Mouse (Mus musculus) forebrain, postnatal 0 days (tissue): ENCODE measurements at regions not wholly inside any gene's neighbourhood (a gene's known extent, or its start where the extent isn't known, plus 50 kb on each side); places are given as distances from the start of the nearest gene placed in this dataset.

Source experiments
- ATAC-seq: fragments of 200-750 bp; cut with Nextera tagmentation; 2 replicates; pipeline ENCODE4 v1.8.0; 2017; ENCODE audit warnings: mild to moderate bottlenecking, moderate library complexity
- DNase-seq: peaks from one replicate; pipeline ENCODE4 v3.0.0-alpha.2; 2015
- H3K27ac ChIP-seq: fragments of 300-500 bp; sonication (generic); 2 replicates; pipeline ENCODE4 v1.5.1; 2014; ENCODE audit warnings: low read depth, mild to moderate bottlenecking, antibody characterized with exemption, low read length, moderate library complexity, mixed read lengths
- H3K27me3 ChIP-seq: fragments of 300-500 bp; sonication (generic); 2 replicates; pipeline ENCODE4 v1.6.1; 2014; ENCODE audit warnings: mild to moderate bottlenecking, low read length, mixed read lengths; ENCODE audit not compliant: insufficient read depth
- H3K36me3 ChIP-seq: fragments of 300-500 bp; sonication (generic); 2 replicates; pipeline ENCODE4 v1.6.1; 2014; ENCODE audit warnings: mild to moderate bottlenecking, moderate library complexity; ENCODE audit not compliant: insufficient read depth
- H3K4me1 ChIP-seq: fragments of 300-500 bp; sonication (generic); 2 replicates; pipeline ENCODE4 v1.6.1; 2014; ENCODE audit warnings: antibody characterized with exemption; ENCODE audit not compliant: insufficient read depth
- H3K4me2 ChIP-seq: fragments of 300-500 bp; sonication (generic); 2 replicates; pipeline ENCODE4 v1.6.1; 2014; ENCODE audit warnings: low read depth, mild to moderate bottlenecking, moderate library complexity
- H3K4me3 ChIP-seq: fragments of 300-500 bp; sonication (generic); 2 replicates; pipeline ENCODE4 v1.5.1; 2014; ENCODE audit warnings: low read depth, low read length, mixed read lengths
- H3K9ac ChIP-seq: fragments of 300-500 bp; sonication (generic); 2 replicates; pipeline ENCODE4 v1.6.1; 2014; ENCODE audit warnings: mild to moderate bottlenecking
- H3K9me3 ChIP-seq: fragments of 300-500 bp; sonication (generic); 2 replicates; pipeline ENCODE4 v1.6.1; 2016; ENCODE audit warnings: low read length
- CTCF ChIP-seq: sonication (generic); IDR thresholded peaks from 2 replicates; pipeline ENCODE4 v1.5.1; 2016; ENCODE audit warnings: antibody characterized with exemption, control low read depth, low read depth
- WGBS: fragments of 180-500 bp; shearing (Covaris S2); extraction: QIAGEN DNeasy Blood & Tissue Kit; methylation state at CpG from one replicate; pipeline ENCODE4 v1.1.7; 2014; 5-methylcytosine and 5-hydroxymethylcytosine counted together

DNA sequence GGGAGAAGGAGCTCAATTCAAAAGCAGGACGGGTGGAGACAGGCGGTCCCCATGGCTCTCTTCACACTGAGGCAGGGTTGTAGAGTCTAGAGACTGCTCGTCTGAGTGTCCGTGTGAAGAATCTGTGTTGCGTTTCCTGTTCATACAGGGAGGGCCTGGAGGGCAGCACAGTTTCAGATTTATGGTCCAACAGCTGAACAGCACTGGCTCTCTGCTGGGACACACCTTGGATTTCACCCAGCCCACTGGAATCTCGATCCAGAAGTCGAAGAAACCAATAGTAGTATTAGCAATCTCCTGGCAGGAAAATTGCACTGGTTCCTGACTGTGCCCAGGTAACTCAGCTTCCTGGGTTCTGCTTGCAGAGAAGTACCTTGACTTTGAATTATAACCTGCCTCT lies 345.6 kb upstream of the Tnp1 start:
- WGBS: 93% methylated on average over 7 of the region's 7 CpGs
- Histone ChIP-seq H3K27ac (no peak overlapping the region), H3K36me3 (no peaks in the 10 kb centered on the region), H3K4me3 (no peak overlapping the region), H3K9me3 (no peaks in the 10 kb centered on the region), H3K27me3 (no peaks in the 10 kb centered on the region), H3K9ac (no peak overlapping the region), H3K4me2 (no peak overlapping the region), H3K4me1 (no peaks in the 10 kb centered on the region)
- DNase-seq (no peak), ATAC-seq (no peak)
- no peak for TF ChIP-seq CTCF

DNA sequence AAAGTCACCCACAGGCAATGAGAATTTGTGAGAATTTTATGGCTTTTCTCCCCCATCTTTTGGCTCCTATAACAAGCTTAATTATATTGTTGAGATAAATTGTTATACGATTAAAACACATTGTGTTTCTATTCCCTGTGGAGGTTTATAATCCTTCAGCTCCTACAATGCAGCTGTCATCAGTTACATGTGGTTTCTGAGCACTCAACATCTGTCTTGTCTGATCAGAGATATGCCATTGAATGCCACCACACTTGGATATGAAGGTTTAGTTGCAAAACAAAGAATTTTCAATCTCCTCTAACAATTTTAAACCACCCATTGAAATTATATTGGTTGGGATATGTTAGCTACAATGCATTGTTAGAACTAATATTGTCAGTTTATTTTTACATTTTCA lies 338.7 kb upstream of the Tnp1 start:
- Histone ChIP-seq H3K27ac (no peak overlapping the region), H3K4me3 (no peak overlapping the region)
- ATAC-seq: no peak

GRCm38 (mm10) chr1:73348476-73348875 lies 332.8 kb upstream of the Tnp1 start:
- H3K4me2 ChIP-seq: no peak overlapping the region
- H3K9me3 ChIP-seq: no peaks in the 10 kb centered on the region
- no peaks in the 10 kb centered on the region for H3K36me3 ChIP-seq
- H3K4me3 ChIP-seq: no peak overlapping the region
- no peaks in the 10 kb centered on the region for H3K4me1 ChIP-seq
- no peak overlapping the region for H3K9ac ChIP-seq
- no peaks in the 10 kb centered on the region for H3K27me3 ChIP-seq
- no peak for DNase-seq
- no peak for ATAC-seq
- no peak for TF ChIP-seq CTCF
- no peak overlapping the region for H3K27ac ChIP-seq
- WGBS: 72% methylated on average over 6 of the region's 6 CpGs

More for the DNA sequence above, 338.7 kb upstream of the Tnp1 start:
- H3K9me3 ChIP-seq: no peaks in the 10 kb centered on the region
- DNase-seq: no peak
- H3K4me2 ChIP-seq: no peak overlapping the region
- no peak overlapping the region for H3K9ac ChIP-seq
- TF ChIP-seq CTCF: no peak
- no peaks in the 10 kb centered on the region for H3K36me3 ChIP-seq
- H3K27me3 ChIP-seq: no peaks in the 10 kb centered on the region
- no peaks in the 10 kb centered on the region for H3K4me1 ChIP-seq
- WGBS: 89% methylated on average over 1 of the region's 1 CpGs

DNA sequence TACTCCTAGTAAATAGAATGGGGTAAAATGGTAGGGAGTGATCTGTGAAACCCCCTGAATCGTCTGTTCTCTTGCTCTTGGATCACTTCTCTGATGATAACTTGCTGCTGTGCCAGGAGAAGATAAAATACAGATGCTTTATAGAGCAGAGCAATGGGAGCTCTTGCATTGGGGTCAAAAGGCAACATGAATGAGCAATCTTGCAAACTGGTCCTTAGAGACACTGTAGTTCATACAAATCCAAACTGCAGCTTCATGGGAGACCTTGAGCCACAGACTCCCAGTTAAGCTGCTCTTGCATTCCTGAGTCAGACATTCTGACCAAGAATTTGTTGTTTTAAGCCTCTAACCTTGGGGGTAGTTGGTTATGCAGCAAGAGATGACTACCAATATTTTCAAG lies 328.9 kb upstream of the Tnp1 start:
- Histone ChIP-seq H3K9me3 (no peaks in the 10 kb centered on the region), H3K27ac (no peak overlapping the region), H3K4me3 (no peak overlapping the region), H3K27me3 (no peaks in the 10 kb centered on the region), H3K36me3 (no peaks in the 10 kb centered on the region), H3K9ac (no peak overlapping the region), H3K4me1 (no peaks in the 10 kb centered on the region), H3K4me2 (no peak overlapping the region)
- ATAC-seq (no peak), DNase-seq (no peak)
- WGBS: 78% methylated on average over 1 of the region's 1 CpGs
- TF ChIP-seq CTCF: no peak

GRCm38 (mm10) chr1:73341911-73342310 lies 326.2 kb upstream of the Tnp1 start:
- H3K4me2 ChIP-seq: no peak overlapping the region
- H3K9me3 ChIP-seq: no peaks in the 10 kb centered on the region
- ATAC-seq (no peak), DNase-seq (no peak)
- no peak overlapping the region for H3K9ac ChIP-seq
- no peak overlapping the region for H3K4me3 ChIP-seq
- H3K4me1 ChIP-seq: no peaks in the 10 kb centered on the region
- H3K27me3 ChIP-seq: no peaks in the 10 kb centered on the region
- 78% methylated on average over 5 of the region's 5 CpGs for WGBS
- no peak overlapping the region for H3K27ac ChIP-seq
- H3K36me3 ChIP-seq: no peaks in the 10 kb centered on the region
- TF ChIP-seq CTCF: no peak

DNA sequence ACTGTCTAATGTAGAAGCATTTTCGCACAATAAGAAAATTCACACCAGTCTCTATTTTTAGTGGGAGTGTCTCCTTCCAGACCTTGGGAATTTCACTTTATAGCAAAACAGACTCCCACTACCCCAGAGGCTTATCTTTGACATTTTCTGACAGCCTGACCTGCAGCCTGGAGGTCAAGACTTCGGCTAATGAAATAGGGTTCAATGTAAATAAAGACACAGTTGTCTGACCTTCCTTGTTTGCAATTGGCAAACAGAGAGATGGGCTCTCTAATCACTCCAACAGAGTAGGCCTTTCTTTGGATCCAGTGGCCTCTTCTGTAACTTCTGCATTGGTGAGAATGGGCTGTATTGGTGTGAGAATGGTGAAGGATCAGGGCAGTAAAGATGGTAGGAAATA lies 321.7 kb upstream of the Tnp1 start:
- no peak for ATAC-seq
- 88% methylated on average over 2 of the region's 2 CpGs for whole genome bisulfite sequencing
- no peaks in the 10 kb centered on the region for H3K9me3 ChIP-seq
- H3K9ac ChIP-seq: no peak overlapping the region
- H3K4me2 ChIP-seq: no peak overlapping the region
- no peak overlapping the region for H3K4me3 ChIP-seq
- DNase-seq: no peak
- no peaks in the 10 kb centered on the region for H3K27me3 ChIP-seq
- no peak for TF ChIP-seq CTCF
- no peaks in the 10 kb centered on the region for H3K4me1 ChIP-seq
- H3K27ac ChIP-seq: no peak overlapping the region
- no peaks in the 10 kb centered on the region for H3K36me3 ChIP-seq

GRCm38 (mm10) chr1:73309556-73309955 lies 293.8 kb upstream of the Tnp1 start:
- Histone ChIP-seq H3K9ac (no peak overlapping the region), H3K36me3 (no peaks in the 10 kb centered on the region), H3K4me3 (no peak overlapping the region), H3K27ac (no peak overlapping the region), H3K4me1 (no peaks in the 10 kb centered on the region), H3K27me3 (no peaks in the 10 kb centered on the region), H3K9me3 (no peaks in the 10 kb centered on the region), H3K4me2 (no peak overlapping the region)
- no peak for DNase-seq
- no peak for TF ChIP-seq CTCF
- 90% methylated on average over 4 of the region's 4 CpGs for WGBS
- ATAC-seq: no peak

- Histone ChIP-seq H3K9me3 (no peaks in the 10 kb centered on the region), H3K9ac (no peak overlapping the region), H3K27me3 (no peaks in the 10 kb centered on the region), H3K27ac (no peak overlapping the region), H3K36me3 (no peaks in the 10 kb centered on the region), H3K4me2 (no peak overlapping the region), H3K4me3 (no peak overlapping the region), H3K4me1 (no peaks in the 10 kb centered on the region)
- WGBS: 93% methylated on average over 4 of the region's 4 CpGs
- ATAC-seq: no peak
- no peak for TF ChIP-seq CTCF
- DNase-seq: no peak
Measured at GRCm38 (mm10) chr1:73308420-73308819, 292.7 kb upstream of the Tnp1 start.
